Mouse (Mus musculus) embryonic fibroblast, embryonic 13.5 days (primary cell): ENCODE data around the gene Ccdc107.

Experiments used
- CTCF ChIP-seq: IDR thresholded peaks from 2 replicates; pipeline ENCODE4 v1.5.1; 2011; ENCODE audit warnings: mild to moderate bottlenecking, control low read depth, low read length, moderate library complexity, borderline replicate concordance; ENCODE audit not compliant: insufficient read depth
- POLR2A ChIP-seq: IDR thresholded peaks from 2 replicates; pipeline ENCODE4 v1.6.1; 2011; ENCODE audit warnings: low read depth, mild to moderate bottlenecking, control low read depth, low read length, moderate library complexity

DNA sequence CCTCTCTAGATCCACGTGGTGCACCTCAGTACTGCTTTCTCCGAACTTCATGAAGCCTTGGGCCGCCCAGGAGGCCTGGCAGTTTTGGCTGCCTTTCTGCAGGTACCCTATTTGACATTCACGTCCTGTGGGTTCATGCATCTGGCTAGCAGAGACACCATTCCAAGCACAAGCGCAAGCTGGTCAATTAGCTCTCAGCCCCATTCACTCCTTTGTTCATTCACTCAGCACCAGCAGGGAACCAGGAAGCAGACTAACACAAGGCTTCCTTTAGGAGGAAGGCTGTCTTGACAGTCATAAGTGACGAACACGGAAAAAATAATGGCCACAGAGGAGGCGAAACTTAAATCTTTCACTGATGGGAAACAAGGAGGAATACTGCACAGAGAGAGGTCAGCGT, 16.4 kb downstream of the Ccdc107 start:
- TF ChIP-seq CTCF = no peak
- no peak for TF ChIP-seq POLR2A
